Mouse (Mus musculus): Measurements from ENCODE around the gene 1700102P08Rik.

- TF ChIP-seq CTCF (IDR thresholded peaks at IDR 0.05 in 2 of 3, conservative IDR thresholded peaks at IDR 0.05 in 1 of 3; ENCODE audit: control insufficient read depth in 1 of 3, insufficient read depth in 1 of 3, low read depth in 2 of 3, low read length in 3 of 3, poor library complexity in 1 of 3, severe bottlenecking in 1 of 3) (no peak), SMC3 (IDR thresholded peaks at IDR 0.05; ENCODE audit: low read depth, low read length) (no peak), POLR2A (IDR thresholded peaks at IDR 0.05; ENCODE audit: control insufficient read depth in 1 of 2, insufficient read depth in 1 of 2, low read depth in 1 of 2, low read length in 2 of 2, poor library complexity in 1 of 2) (no peak), GATA1 (IDR thresholded peaks at IDR 0.05; ENCODE audit: low read depth, low read length) (no peak), MYC (IDR thresholded peaks at IDR 0.05; ENCODE audit: low read depth, low read length) (no peak)
Measured at GRCm38 (mm10) chr9:108343331-108343730, 49.3 kb upstream of the 1700102P08Rik start.
